Mouse (Mus musculus) neural tube, embryonic 11.5 days (tissue): Measurements from ENCODE around the gene Il1rap. TPM values are rescaled to one million over a fixed set of nuclear protein-coding genes. Genes with fewer than 3 reads are reported as not detected.

ENCODE experiments used
- ATAC-seq: fragments of 200-750 bp; cut with Nextera tagmentation; 2 replicates; pipeline ENCODE4 v1.8.0; 2017; ENCODE audit warnings: moderate number of reproducible peaks, mild to moderate bottlenecking, moderate TSS enrichment, moderate library complexity; ENCODE audit not compliant: insufficient read depth, low FRiP score, low TSS enrichment
- DNase-seq: peaks from one replicate; pipeline ENCODE4 v3.0.0-alpha.2; 2015; ENCODE audit warnings: low spot score
- H3K27ac ChIP-seq: fragments of 300-500 bp; sonication (generic); 2 replicates; pipeline ENCODE4 v1.5.1; 2014; ENCODE audit warnings: low read depth, mild to moderate bottlenecking, low read length
- H3K27me3 ChIP-seq: fragments of 300-500 bp; sonication (generic); 2 replicates; pipeline ENCODE4 v1.6.1; 2014; ENCODE audit warnings: mild to moderate bottlenecking, low read length, mixed read lengths; ENCODE audit not compliant: control insufficient read depth, insufficient read depth
- H3K36me3 ChIP-seq: fragments of 300-500 bp; sonication (generic); 2 replicates; pipeline ENCODE4 v1.6.1; 2014; ENCODE audit warnings: mild to moderate bottlenecking, low read length, moderate library complexity, mixed read lengths; ENCODE audit not compliant: control insufficient read depth, insufficient read depth
- H3K4me1 ChIP-seq: fragments of 300-500 bp; sonication (generic); 2 replicates; pipeline ENCODE4 v1.6.1; 2014; ENCODE audit warnings: low read length, mixed read lengths; ENCODE audit not compliant: control insufficient read depth, insufficient read depth
- H3K4me2 ChIP-seq: fragments of 300-500 bp; sonication (generic); 2 replicates; pipeline ENCODE4 v1.6.1; 2014; ENCODE audit warnings: low read depth, mild to moderate bottlenecking, moderate library complexity
- H3K4me3 ChIP-seq: fragments of 300-500 bp; sonication (generic); 2 replicates; pipeline ENCODE4 v1.5.1; 2014; ENCODE audit warnings: low read depth, low read length
- H3K9ac ChIP-seq: fragments of 300-500 bp; sonication (generic); 2 replicates; pipeline ENCODE4 v1.6.1; 2014; ENCODE audit warnings: mild to moderate bottlenecking, low read length
- H3K9me3 ChIP-seq: fragments of 300-500 bp; sonication (generic); 2 replicates; pipeline ENCODE4 v1.6.1; 2016; ENCODE audit warnings: low read length; ENCODE audit not compliant: control insufficient read depth
- WGBS: fragments of 180-500 bp; shearing (Covaris S2); extraction: QIAGEN DNeasy Blood & Tissue Kit; methylation state at CpG from one replicate; pipeline ENCODE4 v1.1.7; 2014; 5-methylcytosine and 5-hydroxymethylcytosine counted together
- polyA plus RNA-seq: library from polyadenylated mRNA; unstranded; fragments of >200 nt; fragmentation: Nextera tagmentation; extraction: Ambion mirVana; gene quantifications from 2 replicates; pipeline ENCODE4 v1.2.1, GENCODE M21; 2014

The Il1rap gene
- polyA plus RNA-seq, 1 experiment from 2014 or later, result 8.9 TPM

DNA sequence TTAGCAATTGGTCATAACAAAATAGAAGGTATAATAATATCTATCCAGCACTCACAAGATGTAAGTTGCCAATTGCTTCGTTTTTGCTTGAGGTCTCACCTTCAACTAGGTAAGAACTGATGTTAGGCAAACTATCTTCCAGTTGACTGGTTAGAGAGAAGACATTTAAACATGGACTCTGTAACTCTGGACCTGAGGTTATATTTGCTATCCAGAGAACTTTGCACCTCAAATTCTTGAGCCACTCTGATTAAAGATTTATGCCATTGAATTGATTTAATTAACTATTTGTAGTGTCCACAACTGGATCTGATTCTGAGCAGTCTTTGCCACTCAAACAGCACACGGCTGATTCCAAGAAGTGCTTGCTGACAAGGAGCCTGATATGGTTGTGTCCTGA lies 18.7 kb upstream of the Il1rap start:
- Histone ChIP-seq H3K9ac (no peak overlapping the region), H3K36me3 (no peaks in the 10 kb centered on the region), H3K4me3 (no peak overlapping the region), H3K4me1 (no peaks in the 10 kb centered on the region), H3K27ac (no peak overlapping the region), H3K4me2 (no peak overlapping the region), H3K9me3 (no peaks in the 10 kb centered on the region), H3K27me3 (no peaks in the 10 kb centered on the region)
- WGBS, result 84% methylated on average over 2 of the region's 2 CpGs
- ATAC-seq, result no peak
- DNase-seq, result no peak

DNA sequence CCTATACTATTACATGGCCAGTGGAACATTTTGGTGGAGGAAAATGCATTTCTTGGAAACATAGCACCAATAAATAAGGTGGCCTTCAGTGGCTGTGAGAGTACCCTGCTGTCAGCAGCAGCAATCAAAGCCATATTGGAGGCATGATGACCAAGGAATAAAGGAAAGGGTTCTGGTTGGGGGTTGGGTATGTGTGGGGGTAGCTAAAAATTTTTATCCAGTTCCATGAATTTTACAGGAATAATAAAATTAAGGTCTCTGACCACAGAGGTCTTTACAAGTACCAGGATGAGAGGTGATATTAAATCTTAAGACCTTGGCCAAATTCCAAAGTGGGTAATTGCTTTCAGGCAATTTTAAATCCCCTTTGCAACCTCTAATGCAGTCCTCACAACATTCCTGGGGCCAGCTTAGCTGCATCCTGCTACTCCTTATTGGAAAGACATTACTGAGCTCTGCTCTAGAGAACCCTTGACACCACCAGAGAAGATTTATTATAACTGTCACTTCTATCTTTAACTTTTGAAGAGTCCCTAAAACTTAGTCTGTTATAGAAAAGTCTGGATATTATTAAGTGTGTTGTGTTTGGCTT lies 12.0 kb upstream of the Il1rap start:
- Histone ChIP-seq H3K27me3 (no peaks in the 10 kb centered on the region), H3K4me2 (no peak overlapping the region), H3K4me3 (no peak overlapping the region), H3K9me3 (no peaks in the 10 kb centered on the region), H3K27ac (no peak overlapping the region), H3K9ac (no peak overlapping the region), H3K36me3 (no peaks in the 10 kb centered on the region), H3K4me1 (no peaks in the 10 kb centered on the region)
- DNase-seq (no peak), ATAC-seq (no peak)

DNA sequence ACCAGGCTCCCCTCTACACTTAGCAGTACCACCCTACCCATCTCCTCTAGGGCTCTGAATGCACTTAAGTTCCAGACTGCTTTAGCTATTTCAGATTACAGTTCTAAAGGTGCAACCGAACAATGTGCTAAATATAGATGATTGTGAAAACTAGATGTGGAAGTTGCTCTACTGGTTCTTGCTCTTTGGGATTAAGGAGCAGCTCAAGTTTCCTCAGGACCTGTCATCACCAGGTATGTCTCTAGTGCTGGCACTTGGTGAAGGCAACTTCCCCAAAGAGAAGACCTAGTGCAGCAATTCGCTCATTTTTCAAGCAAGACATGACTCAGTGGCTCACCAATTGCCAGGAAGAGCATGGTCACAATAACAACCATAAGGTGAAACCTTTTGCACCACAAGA lies 9.7 kb upstream of the Il1rap start:
- DNase-seq (no peak), ATAC-seq (no peak)
- Histone ChIP-seq H3K36me3 (no peaks in the 10 kb centered on the region), H3K27ac (no peak overlapping the region), H3K27me3 (no peaks in the 10 kb centered on the region), H3K9ac (no peak overlapping the region), H3K4me3 (no peak overlapping the region), H3K4me1 (no peaks in the 10 kb centered on the region), H3K9me3 (no peaks in the 10 kb centered on the region), H3K4me2 (no peak overlapping the region)
- 93% methylated on average over 2 of the region's 2 CpGs for WGBS

DNA sequence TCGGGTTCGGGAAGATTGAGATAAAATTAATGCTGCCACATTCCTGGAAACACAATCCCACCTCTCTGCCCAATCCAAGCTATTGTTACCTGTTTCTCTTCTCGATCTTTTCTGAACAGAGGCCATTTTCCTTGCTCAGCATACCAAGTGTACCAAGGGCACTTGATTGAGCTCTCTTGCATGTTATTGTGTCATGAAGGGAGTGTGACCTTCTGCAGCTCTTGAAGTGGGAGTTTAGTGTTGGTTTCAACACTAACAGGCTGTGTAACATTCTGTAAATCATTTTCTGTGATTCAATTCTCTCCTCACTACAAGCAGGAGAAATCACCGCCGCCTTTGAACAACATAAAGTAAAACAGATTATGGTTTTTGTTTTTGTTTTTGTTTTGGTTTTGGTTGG lies 7.3 kb upstream of the Il1rap start:
- H3K4me1 ChIP-seq, result no peaks in the 10 kb centered on the region
- no peaks in the 10 kb centered on the region for H3K27me3 ChIP-seq
- 93% methylated on average over 5 of the region's 5 CpGs for WGBS
- no peaks in the 10 kb centered on the region for H3K9me3 ChIP-seq
- no peak overlapping the region for H3K9ac ChIP-seq
- no peak for ATAC-seq
- H3K27ac ChIP-seq, result no peak overlapping the region
- no peaks in the 10 kb centered on the region for H3K36me3 ChIP-seq
- H3K4me2 ChIP-seq, result no peak overlapping the region
- H3K4me3 ChIP-seq, result no peak overlapping the region
- DNase-seq, result no peak

DNA sequence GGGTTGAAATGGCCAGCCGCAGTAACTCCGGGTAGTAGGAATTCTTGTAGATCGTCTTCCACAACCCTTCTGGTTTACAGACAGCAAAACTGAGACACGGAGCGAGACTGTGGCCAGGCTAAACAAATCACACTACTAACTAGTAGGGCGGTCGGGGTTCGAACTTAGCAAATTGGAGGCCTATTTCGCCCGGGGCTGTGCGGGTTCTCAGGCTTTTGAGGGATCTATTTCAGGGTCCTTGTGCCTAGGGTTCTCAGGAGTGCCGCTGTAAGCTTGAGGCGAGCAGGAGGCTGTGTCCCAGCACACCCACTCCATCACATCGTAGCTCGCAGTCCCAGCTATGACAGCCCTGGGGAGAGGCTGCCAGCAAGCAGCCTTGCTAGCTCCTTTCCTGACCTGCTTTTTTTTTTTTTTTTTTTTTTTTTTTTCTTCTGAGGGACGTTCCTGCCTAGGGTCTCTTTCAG lies 441 bp downstream of the Il1rap start:
- H3K4me2 ChIP-seq, result peak overlapping the region; percentile 78
- DNase-seq (no peak), ATAC-seq (peak; percentile 52)
- peak overlapping the region; percentile 65 for H3K4me3 ChIP-seq
- peak overlapping the region; percentile 67 for H3K9ac ChIP-seq
- no peaks in the 10 kb centered on the region; the same call in 1 of the 2 replicates for H3K4me1 ChIP-seq
- 0% methylated on average over 16 of the region's 16 CpGs for WGBS
- H3K27ac ChIP-seq, result 0 out of 2 replicates have a peak overlapping the region, but pooled peaks have one; percentile 4
- no peaks in the 10 kb centered on the region for H3K36me3 ChIP-seq
- H3K9me3 ChIP-seq, result no peaks in the 10 kb centered on the region
- H3K27me3 ChIP-seq, result no peaks in the 10 kb centered on the region

DNA sequence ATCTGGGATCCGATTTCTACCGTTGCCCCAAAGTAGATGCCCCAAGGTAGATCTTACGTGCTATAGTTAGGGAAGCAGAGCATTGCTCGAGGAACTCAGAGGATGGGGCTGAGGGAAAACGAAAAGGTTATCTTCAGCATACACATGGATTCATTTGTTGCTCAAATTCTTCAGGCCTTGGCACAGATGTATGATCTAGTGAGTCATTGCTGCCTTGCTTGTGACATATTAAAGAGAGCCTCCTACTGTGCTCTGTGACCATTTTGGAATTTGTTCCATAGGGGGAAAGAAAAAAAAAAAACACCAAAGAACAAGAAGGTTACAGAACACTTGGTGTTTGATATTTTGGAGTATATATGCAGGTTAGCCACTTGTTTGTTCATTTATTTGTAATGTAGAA lies 4.3 kb downstream of the Il1rap start:
- Histone ChIP-seq H3K4me1 (no peaks in the 10 kb centered on the region; the same call in 1 of the 2 replicates), H3K9me3 (no peaks in the 10 kb centered on the region), H3K36me3 (no peaks in the 10 kb centered on the region), H3K27me3 (no peaks in the 10 kb centered on the region), H3K4me3 (no peak overlapping the region), H3K4me2 (no peak overlapping the region), H3K27ac (no peak overlapping the region), H3K9ac (no peak overlapping the region)
- DNase-seq (no peak), ATAC-seq (no peak)
- 87% methylated on average over 5 of the region's 5 CpGs for WGBS

DNA sequence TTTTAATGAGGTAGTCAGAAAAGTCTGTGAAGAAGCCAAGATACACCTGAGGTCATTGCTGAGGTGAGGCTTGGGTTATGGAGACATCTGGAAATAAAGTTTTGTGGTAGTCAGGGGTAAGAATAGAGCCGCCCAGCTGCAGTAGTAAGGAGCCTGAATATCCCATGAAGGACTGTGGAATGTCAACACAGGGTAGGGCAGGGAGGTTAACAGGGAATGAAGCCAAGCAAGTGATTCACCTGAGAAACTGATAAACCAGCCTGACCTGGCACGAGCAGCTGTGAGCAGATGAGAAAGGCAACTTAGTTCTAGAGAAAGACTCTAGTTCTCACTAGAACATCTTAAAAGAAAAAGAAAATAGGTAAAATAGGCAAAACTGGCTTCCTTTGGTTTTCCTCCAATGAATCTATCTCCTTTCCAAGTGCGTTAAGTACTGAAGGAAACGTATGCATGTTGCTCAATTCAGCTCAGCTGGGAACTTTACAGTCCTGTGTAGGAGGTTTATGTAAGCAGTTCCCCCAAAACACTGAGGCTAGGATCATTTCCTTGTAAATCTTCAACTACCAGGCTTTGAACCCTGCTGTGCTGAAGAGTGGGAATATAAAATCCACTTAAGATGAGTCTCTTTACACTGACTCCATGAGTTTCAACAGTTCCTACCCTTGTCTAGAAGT lies 9.5 kb downstream of the Il1rap start:
- no peaks in the 10 kb centered on the region for H3K4me1 ChIP-seq
- ATAC-seq (no peak), DNase-seq (no peak)
- no peak overlapping the region for H3K27ac ChIP-seq
- 55% methylated on average over 4 of the region's 4 CpGs for WGBS
- H3K9me3 ChIP-seq, result no peaks in the 10 kb centered on the region
- H3K27me3 ChIP-seq, result no peaks in the 10 kb centered on the region
- H3K4me2 ChIP-seq, result no peak overlapping the region
- H3K9ac ChIP-seq, result no peak overlapping the region
- no peaks in the 10 kb centered on the region for H3K36me3 ChIP-seq
- H3K4me3 ChIP-seq, result no peak overlapping the region

DNA sequence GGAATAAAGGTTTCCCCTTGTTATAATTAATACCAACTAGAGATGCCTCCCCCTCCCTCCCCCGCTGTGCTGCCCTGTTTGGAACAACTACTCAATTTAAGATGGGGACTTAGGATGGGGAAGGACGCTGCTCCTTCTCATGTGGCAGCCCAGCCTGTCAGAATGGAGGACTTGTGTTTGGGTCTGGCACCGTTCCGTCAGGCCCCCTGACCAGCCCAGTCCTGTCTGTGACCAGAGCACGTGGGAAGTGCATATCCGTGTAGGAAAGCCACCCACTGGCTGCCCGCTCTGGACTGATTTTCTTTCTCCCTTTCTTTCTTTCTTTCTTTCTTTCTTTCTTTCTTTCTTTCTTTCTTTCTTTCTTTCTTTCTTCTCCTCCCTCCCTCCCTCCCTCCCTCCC lies 14.9 kb downstream of the Il1rap start:
- ATAC-seq, result no peak
- DNase-seq, result no peak
- Histone ChIP-seq H3K4me3 (no peak overlapping the region), H3K4me1 (no peaks in the 10 kb centered on the region), H3K9me3 (no peaks in the 10 kb centered on the region), H3K9ac (no peak overlapping the region), H3K27me3 (no peaks in the 10 kb centered on the region), H3K36me3 (no peaks in the 10 kb centered on the region), H3K4me2 (no peak overlapping the region), H3K27ac (no peak overlapping the region)
- 51% methylated on average over 7 of the region's 7 CpGs for WGBS

DNA sequence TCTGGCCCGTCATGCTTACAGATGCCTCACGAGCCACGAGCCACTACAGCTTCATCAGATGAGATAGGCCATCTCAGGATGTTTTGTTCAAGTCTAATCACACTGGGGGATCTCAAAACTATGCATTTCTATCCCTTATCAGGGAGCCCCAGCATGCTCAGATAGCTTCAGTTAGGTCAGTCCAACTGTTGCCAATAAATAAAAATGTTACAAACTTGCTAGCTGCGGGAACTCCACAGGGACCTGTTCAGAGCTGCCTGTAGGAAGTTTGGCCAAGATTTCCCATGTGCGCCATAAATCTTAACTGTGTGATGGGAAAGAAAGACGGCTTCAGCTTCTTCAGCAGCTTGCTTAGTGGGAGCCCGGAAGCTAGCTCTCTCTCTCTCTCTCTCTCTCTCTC lies 15.8 kb downstream of the Il1rap start:
- WGBS, result 49% methylated on average over 7 of the region's 7 CpGs

More for the DNA sequence above, 15.8 kb downstream of the Il1rap start:
- no peaks in the 10 kb centered on the region for H3K27me3 ChIP-seq
- H3K9ac ChIP-seq, result no peak overlapping the region
- ATAC-seq, result no peak
- H3K4me3 ChIP-seq, result no peak overlapping the region
- DNase-seq, result no peak
- H3K36me3 ChIP-seq, result no peaks in the 10 kb centered on the region
- no peak overlapping the region for H3K4me2 ChIP-seq
- H3K27ac ChIP-seq, result no peak overlapping the region
- no peaks in the 10 kb centered on the region for H3K4me1 ChIP-seq
- no peaks in the 10 kb centered on the region for H3K9me3 ChIP-seq
